Mouse (Mus musculus) CD4-positive, CD25-positive, alpha-beta regulatory T cell, adult 4 months (primary cell): ENCODE results near the gene Mocs3. TPM values are rescaled to one million over a fixed set of nuclear protein-coding genes. Genes with fewer than 3 reads are reported as not detected.

Source experiments
- ATAC-seq: one replicate; pipeline ENCODE4 v1.8.0; 2017
- polyA plus RNA-seq, 2 experiments: library from polyadenylated mRNA; unstranded; fragments of 100-300 nt; shearing (Covaris generic); gene quantifications; one replicate each; pipeline ENCODE4 v1.2.1; 2017

Gene Mocs3
- polyA plus RNA-seq, 2 experiments from 2014 or later: 0.59 to 0.62 TPM

GRCm38 (mm10) chr2:168242841-168243240 is 12.4 kb downstream of the Mocs3 start:
- ATAC-seq: no peak

DNA sequence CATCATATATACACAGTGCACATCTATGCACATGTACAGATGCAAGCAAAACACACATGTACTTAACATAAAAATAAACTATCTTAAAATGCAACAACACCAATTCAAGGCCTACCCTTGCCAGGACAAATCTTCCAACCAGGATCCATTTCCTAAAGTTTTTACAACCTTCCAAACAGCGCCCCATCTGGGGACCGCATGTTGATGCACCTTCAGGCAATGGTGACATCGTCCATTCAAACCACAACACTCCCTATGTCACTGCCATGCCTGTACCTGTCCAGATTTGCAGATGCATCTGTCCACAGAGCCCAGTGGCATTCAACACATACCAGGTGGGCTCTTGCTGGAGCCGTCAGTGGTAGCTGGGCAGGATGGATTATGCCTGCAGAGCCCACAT is 12.9 kb downstream of the Mocs3 start:
- ATAC-seq: no peak

DNA sequence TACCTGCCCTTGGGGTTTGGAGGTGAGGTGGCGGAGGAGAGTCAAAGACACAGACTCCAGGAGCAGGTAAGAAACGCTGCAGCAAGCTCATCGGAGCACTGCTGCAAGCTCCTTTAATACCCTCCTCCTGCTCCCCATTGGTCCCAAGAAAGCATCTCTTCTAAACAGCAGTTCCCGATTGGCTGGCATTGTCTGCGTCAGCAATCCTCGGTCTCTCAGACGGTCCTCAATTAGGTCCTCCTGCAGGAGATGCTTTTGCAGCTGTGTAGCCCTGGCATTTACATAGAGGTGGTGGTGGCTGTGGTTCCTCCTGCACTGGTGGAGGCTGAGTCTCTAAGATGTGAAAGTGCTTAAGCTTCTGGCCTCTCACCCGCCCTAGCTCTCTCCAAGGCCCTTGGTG is 15.1 kb downstream of the Mocs3 start:
- ATAC-seq: no peak

DNA sequence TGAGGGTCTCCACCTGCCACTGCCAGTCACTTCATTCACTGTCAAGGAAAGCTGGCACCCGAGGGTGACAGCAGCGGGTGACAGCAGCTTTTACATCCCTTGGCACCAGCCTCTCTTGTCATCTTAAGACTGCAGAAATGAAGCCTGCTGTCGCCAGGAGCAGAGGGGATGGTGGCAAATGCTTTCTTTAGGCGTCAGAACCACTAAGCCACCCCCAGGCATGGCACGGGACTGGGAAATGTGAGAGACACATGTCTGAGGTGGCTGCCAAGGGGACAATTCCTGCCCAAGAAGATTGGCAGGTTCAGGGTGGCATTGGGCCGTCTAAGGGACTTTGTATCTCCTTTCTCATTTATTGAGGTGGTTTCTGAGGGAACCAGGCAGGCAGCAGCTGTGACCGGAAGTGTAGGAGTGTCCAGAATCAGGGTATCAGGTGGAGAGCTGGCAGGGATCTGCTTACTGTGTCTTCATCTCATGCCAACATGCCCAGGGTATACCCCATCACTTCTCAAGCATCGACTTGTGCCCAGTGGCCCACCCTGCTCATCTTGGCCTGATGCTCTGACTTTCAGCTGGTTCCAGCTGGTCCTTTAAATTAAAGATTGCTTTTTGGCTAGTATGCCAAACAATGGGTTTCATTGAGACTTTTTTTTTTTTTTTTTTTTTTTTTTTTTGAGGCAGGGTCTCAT is 17.9 kb downstream of the Mocs3 start:
- no peak for ATAC-seq

DNA sequence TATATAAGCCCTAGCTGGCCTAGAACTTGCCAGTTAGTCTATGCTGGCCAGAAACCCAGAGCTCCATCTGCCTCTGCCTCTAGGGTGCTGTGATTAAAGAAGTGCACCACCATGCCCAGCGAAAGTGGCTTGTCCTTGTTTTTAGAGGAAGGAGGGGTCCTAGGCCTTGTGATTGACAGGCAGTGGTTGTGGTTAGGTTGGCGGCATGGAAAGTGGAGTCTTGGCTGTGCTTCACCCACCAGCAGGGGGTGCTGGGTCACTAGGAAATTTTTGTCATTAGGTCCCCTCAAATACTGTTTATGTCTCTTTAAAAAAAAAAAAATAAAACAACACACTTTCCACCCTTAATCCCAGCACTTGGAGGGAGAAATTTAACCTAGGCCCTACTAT is 18.4 kb downstream of the Mocs3 start:
- ATAC-seq: peak; percentile 51

GRCm38 (mm10) chr2:168250270-168250669 is 19.8 kb downstream of the Mocs3 start:
- peak; percentile 75 for ATAC-seq

DNA sequence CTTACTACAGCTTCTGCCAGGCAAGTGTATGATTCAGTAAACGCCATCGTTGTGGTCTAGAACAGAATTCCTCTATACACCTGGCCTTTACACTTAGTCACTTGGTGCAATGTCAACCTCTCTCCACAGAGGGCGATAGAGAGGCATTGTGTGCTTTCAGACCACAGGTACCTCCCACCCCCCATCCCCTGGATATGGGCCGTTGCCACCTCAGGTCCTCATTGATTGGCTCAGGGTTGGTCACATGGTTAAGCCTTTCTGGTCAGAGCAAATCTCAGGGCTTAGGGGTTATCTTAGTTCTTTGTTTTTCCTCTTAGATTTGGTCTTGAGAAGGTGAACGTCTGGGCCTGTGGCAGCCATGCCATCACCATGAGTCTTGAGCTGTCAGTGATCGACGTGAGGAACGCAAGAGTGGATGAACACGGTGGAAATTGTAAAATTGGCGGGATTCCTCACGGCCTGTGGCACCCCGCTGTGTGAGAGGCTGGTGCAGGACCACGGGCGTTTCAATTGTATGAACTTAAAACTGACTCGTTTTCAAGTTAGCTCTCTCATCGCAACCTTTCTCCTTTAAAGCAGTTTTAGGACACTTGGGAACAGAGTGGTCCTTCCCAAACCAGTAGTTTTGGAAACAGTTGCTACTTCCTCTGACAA is 22.3 kb downstream of the Mocs3 start:
- ATAC-seq: no peak

- ATAC-seq: no peak
Observed at GRCm38 (mm10) chr2:168253822-168254221, 23.4 kb downstream of the Mocs3 start.

GRCm38 (mm10) chr2:168256506-168256905 is 26.1 kb downstream of the Mocs3 start:
- ATAC-seq: no peak

DNA sequence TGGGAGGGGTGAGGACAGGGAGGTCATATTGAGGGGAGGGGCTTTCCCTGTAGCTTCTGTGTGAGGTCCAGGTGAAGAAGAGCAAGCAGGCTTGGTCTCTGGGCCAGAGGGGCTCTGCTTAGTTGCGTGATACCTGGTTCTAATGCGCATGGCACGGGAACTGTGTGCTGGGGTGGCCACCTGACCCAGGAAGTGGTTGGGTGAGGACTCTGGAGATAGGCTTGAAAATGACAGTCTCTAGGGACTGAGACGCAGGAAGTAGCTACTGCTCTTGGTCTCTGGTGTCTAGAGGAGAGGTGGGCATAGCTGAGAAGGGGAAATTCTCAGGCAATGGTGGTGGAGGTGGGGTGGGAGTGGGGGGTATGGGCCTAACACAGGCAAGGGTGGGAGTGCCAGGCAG is 26.8 kb downstream of the Mocs3 start:
- no peak for ATAC-seq

- ATAC-seq: no peak
Observed at GRCm38 (mm10) chr2:168259046-168259445, 28.6 kb downstream of the Mocs3 start.

DNA sequence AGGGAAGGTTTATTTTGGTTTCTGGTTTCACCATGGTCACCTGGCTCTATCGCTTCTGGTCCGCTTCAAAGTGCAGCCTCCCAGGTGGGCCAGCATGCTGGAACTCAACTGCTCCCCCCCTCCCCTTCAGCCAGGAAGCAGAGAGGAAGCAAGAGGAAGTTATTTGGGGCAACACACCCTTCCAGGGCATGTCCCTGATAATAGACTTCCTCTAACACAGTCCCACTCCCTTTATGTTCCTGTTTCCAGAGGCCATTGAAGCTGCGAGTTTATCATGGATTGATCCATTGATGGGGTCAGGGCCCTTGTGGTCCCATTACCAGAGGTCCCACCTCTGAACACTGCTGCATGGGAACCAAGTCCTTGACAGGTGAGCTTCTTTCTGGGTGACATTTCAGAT is 29.7 kb downstream of the Mocs3 start:
- no peak for ATAC-seq

DNA sequence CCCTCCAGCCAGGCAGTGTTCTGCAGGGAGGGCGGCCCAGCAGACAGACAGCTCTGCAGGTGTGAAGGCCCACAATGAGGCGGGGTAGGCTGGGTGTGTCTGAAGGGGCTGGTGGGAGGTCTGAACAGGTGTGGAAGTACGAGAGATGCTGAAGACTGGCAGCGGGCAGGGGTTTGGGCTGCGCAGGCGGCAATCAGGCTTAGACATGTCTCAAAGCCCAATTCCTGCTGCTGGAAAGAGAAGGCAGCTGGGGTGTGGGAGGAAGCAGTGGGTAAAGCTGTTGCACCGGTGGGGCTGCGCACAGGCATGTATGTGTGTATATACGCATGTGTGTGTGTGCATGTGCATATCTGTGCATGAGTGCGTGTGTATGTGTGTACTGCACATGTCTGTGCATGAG is 30.5 kb downstream of the Mocs3 start:
- ATAC-seq: no peak

GRCm38 (mm10) chr2:168268033-168268432 is 37.6 kb downstream of the Mocs3 start:
- no peak for ATAC-seq

DNA sequence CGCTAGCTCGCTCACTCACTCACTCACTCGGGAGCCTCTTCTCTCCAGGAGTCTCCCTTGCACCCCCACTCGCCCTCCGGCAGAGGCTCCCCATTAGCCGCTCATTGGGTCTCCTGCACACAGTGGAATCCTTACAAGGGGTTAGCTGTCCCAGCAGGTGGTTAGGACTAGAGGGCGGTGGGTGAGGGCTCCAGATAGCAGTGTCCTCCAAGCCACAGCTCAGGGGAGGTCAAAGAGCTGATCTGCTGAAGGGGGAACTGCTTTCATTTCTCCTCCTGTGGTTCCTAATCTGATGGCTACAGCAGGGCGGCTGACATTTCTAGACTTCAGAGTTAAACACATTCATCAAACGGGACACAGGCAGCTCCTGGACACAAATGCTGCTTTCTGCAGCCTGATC is 43.0 kb downstream of the Mocs3 start:
- ATAC-seq: no peak

DNA sequence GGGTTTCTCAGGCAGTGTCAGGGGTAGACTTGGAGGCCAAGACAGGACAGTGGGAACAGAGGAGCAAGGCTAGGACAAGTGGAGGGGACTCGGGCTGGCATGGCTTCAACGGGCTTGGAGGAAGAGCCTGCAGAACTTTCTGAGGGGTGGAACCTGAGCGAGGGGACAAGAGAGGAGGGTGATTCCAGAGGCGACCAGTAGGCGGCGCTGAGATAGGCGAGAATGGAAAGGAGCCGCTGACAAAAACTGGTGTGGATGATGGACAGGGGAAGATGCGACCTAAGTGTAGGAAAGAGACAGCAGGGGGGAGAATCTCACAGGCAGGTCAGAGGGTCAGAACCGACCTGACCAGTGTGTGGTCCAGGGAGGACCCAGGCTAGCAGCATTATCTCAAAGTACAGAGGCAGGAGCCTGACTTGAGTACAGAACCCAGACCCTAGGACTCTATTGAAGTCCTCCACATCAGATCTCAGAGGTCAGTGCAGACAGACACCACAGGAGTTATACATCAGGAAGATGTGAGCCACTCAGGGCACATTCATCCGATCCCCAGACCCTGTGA is 44.0 kb downstream of the Mocs3 start:
- ATAC-seq: no peak

DNA sequence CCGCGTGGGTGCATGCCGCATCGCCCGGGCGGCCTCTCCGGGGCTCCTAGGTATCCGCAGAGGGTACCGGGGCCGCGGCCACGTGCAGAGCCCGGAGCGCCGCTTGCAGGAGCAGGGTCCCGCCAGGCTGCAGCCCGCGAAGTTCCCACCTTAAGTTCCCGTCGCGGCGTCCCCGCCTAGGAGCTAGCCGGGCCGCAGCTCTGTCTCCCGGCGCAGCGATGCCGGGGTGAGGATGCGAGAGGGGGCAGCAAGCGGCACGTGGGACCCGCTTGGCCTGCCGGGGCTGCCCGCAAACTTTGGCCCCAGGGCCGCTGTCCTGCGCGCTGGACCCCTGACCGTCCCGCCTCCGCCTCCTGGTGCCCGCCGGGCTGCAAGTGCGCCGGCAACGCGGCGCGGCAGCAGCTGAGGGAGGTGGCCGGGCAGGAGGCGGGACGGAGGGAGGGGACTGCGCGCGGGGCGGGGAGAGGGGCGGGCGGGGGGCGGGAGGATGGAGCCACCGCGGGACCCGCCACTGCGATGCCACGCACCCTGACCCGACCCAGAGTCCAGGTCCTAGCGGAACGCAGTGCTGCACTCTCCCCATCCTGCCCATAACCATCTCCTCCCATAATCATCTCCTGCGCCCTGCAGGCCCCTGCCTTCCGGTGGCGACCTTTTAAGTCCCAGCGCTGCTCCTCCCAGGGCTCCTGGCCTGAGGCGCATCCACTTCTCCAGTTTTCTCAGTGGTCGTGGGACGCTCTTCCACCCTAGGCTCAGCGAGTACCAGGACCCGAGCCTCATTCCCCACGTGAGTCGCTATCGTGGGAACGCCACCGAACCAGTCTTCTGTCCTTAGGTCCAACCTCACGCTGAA is 50.5 kb downstream of the Mocs3 start:
- ATAC-seq: no peak

DNA sequence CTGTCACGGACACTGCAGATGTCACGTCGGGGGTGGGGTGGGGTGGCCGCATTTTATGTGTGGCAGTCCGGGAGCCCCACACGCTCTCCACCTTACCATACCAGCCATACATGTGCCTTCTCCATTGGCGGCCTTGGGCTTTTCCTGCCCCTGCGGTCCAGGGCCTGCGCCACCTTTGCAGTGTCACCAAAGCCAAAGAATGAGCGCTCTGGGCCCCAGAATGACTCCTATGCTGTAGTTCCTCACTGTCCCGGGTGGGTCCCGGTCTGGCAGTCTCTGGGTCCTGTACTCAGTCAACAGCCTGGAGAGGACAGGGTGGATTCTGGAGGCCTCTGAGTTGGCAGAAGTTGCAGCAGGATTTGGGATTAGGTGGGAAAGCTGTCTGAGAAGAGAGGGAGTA is 51.2 kb downstream of the Mocs3 start, which contains the start of gene Kcng1:
TSS of gene Kcng1 (minus strand) at position 155 of the 400 bp plus-strand sequence.
- no peak for ATAC-seq

Other genes starting within 250 kb of the Mocs3 start
- gene Ripor3, start 220.0 kb upstream of the Mocs3 start, polyA plus RNA-seq: under 1 TPM; 0.17 to 0.63 TPM
- gene Pard6b, start 149.6 kb upstream of the Mocs3 start, polyA plus RNA-seq: 1 to 10 TPM in 1 of 2 experiments, under 1 TPM in 1; 0.23 to 1.2 TPM
- gene Adnp, start 23.5 kb upstream of the Mocs3 start, polyA plus RNA-seq: 1 to 10 TPM; 1.4 to 3.1 TPM
- 10 to 100 TPM; 24.7 to 35.6 TPM for gene Gm20716, start 258 bp upstream of the Mocs3 start, polyA plus RNA-seq
- gene Dpm1, start within 50 bp of the Mocs3 start, polyA plus RNA-seq: 100 to 1,000 TPM; 101 to 112 TPM
- not detected for gene Kcng1, start 51.1 kb downstream of the Mocs3 start, polyA plus RNA-seq